Mouse (Mus musculus) intestine, embryonic 14.5 days (tissue): Measurements from ENCODE around the gene Ntrk3. TPM values are rescaled to one million over a fixed set of nuclear protein-coding genes. Genes with fewer than 3 reads are reported as not detected.

Experiments
- ATAC-seq: fragments of 200-750 bp; cut with Nextera tagmentation; replicated peaks from 2 replicates; pipeline ENCODE4 v1.8.0; 2017; ENCODE audit warnings: low read depth, moderate number of reproducible peaks, moderate TSS enrichment, moderate library complexity; ENCODE audit not compliant: low FRiP score, low TSS enrichment
- DNase-seq: peaks from one replicate; pipeline ENCODE4 v3.0.0-alpha.2; 2018; ENCODE audit warnings: low spot score
- H3K27ac ChIP-seq: fragments of 300-500 bp; sonication (generic); 2 replicates; pipeline ENCODE4 v1.5.1; 2014; ENCODE audit warnings: low read depth, mild to moderate bottlenecking, control low read depth
- H3K27me3 ChIP-seq: fragments of 300-500 bp; sonication (generic); replicated peaks from 2 replicates; pipeline ENCODE4 v1.6.1; 2014; ENCODE audit warnings: low read length, control low read depth; ENCODE audit not compliant: control insufficient read depth, insufficient read depth
- H3K36me3 ChIP-seq: fragments of 300-500 bp; sonication (generic); 2 replicates; pipeline ENCODE4 v1.6.1; 2014; ENCODE audit warnings: low read length, control low read depth; ENCODE audit not compliant: control insufficient read depth, insufficient read depth
- H3K4me1 ChIP-seq: fragments of 300-500 bp; sonication (generic); replicated peaks from 2 replicates; pipeline ENCODE4 v1.6.1; 2014; ENCODE audit warnings: low read length, control low read depth, mixed read lengths; ENCODE audit not compliant: control insufficient read depth, insufficient read depth
- H3K4me2 ChIP-seq: fragments of 300-500 bp; sonication (generic); 2 replicates; pipeline ENCODE4 v1.6.1; 2014; ENCODE audit warnings: low read length
- H3K4me3 ChIP-seq: fragments of 300-500 bp; sonication (generic); 2 replicates; pipeline ENCODE4 v1.5.1; 2014; ENCODE audit warnings: low read depth, low read length, control low read depth, mixed read lengths
- H3K9ac ChIP-seq: fragments of 300-500 bp; sonication (generic); 2 replicates; pipeline ENCODE4 v1.6.1; 2014; ENCODE audit warnings: mild to moderate bottlenecking, low read length
- H3K9me3 ChIP-seq: fragments of 300-500 bp; sonication (generic); 2 replicates; pipeline ENCODE4 v1.6.1; 2016; ENCODE audit warnings: low read length, control low read depth; ENCODE audit not compliant: control insufficient read depth
- WGBS: fragments of 180-500 bp; shearing (Covaris S2); extraction: QIAGEN DNeasy Blood & Tissue Kit; methylation state at CpG from one replicate; pipeline ENCODE4 v1.1.7; 2014; 5-methylcytosine and 5-hydroxymethylcytosine counted together
- polyA plus RNA-seq: library from polyadenylated mRNA; unstranded; fragments of >200 nt; fragmentation: Nextera tagmentation; extraction: Ambion mirVana; gene quantifications from 2 replicates; pipeline ENCODE4 v1.2.1, GENCODE M21; 2014

Ntrk3 gene
- polyA plus RNA-seq, 1 experiment from 2014 or later, result 4.5 TPM

DNA sequence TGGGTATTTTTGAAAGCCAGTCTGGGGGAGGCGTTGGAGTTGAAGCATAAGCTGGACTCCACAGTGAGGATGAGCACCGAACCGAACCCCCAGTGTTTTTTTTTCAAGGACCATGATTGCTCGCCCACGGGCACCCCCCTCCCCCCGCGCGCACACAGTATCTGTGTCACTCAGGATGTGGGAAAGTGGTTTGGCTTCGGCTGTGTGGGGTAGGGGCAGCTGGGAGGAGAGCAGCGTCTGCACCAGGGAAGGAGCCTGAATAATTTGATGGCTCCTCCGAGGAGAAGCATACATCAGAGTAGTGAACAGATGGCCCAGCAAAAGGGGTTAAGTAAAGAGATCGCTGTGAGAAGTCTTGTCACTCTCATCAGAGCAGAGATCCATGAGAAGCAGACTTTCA, 139.7 kb downstream of the Ntrk3 start:
- H3K36me3 ChIP-seq, result no peaks in the 10 kb centered on the region
- H3K4me3 ChIP-seq, result no peak overlapping the region
- DNase-seq, result no peak
- no peak overlapping the region for H3K27ac ChIP-seq
- H3K9me3 ChIP-seq, result no peaks in the 10 kb centered on the region
- peaks cover 22% of the 10 kb centered on the region for H3K27me3 ChIP-seq
- WGBS, result 28% methylated on average over 12 of the region's 12 CpGs
- H3K9ac ChIP-seq, result no peak overlapping the region
- H3K4me1 ChIP-seq, result no peaks in the 10 kb centered on the region
- ATAC-seq, result no peak
- H3K4me2 ChIP-seq, result no peak overlapping the region

DNA sequence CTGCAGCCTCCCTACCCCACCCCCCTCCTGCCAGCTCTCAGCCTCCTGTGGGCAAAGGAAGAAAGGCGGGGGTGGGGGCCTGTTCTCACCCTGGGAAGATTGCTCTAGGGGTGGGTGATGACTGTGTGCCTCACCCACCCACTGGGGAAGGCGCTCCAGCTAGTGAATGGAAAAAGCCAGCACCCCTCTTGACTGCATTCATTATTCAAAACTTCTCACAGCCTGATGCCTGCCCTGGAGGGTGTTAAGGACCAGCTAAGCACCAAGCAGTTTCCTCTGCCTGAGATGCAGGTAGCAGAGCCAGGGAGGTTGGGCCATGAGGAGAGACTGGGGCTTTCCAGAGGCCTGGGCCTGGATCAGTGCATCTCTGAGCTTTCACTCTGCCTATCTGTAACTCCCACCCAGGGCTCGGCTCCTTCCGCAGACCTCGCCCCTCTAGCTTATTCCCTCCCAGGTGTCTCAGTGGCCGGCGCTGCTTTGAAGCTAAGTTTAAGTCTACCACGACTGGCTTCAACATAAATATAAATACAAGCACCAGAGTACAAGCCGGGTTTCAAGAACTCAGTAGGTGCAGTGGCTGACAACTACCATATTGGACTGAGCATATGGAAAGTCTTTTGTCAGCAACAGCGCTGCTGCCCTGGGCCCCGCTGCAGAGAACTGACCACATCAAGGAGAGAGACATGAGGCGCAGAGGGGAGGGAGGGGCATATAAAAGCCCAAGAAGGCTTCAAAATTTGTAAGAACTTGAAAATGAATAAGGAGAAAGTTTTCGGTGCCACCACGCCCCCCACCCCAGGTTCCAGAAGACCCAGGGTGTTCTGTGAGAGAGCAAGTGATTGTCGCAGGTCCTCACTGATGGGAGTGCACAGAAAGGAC, 140.3 kb downstream of the Ntrk3 start:
- no peak overlapping the region for H3K27ac ChIP-seq
- no peaks in the 10 kb centered on the region for H3K36me3 ChIP-seq
- H3K4me2 ChIP-seq, result no peak overlapping the region
- peaks cover 22% of the 10 kb centered on the region for H3K27me3 ChIP-seq
- WGBS, result 28% methylated on average over 15 of the region's 15 CpGs
- H3K4me3 ChIP-seq, result no peak overlapping the region
- H3K9ac ChIP-seq, result no peak overlapping the region
- no peaks in the 10 kb centered on the region for H3K9me3 ChIP-seq
- ATAC-seq (no peak), DNase-seq (no peak)
- no peaks in the 10 kb centered on the region for H3K4me1 ChIP-seq

DNA sequence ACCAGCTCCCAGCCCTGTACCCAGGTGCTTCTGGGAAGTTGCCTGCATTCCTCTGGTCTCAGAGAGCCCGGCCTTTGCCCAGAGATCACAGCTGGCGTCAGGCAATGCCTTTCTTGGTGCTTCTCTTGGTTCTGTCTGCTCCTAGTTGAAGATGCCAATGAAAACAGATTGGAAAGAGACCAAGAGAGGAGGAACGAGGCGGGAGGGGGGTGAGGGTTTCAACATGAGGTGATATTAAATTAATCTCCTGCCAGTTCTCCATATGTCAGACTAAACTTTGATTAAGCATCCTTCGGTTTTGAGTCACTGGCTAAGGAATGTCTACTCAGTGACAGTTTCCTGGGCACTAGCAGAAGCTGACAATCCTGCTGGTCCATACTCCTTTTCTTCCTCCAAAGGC, 141.3 kb downstream of the Ntrk3 start:
- DNase-seq (no peak), ATAC-seq (no peak)
- Histone ChIP-seq H3K27ac (no peak overlapping the region), H3K4me2 (no peak overlapping the region), H3K9ac (no peak overlapping the region), H3K4me1 (no peaks in the 10 kb centered on the region), H3K27me3 (peaks cover 22% of the 10 kb centered on the region), H3K4me3 (no peak overlapping the region), H3K36me3 (no peaks in the 10 kb centered on the region), H3K9me3 (no peaks in the 10 kb centered on the region)
- 57% methylated on average over 5 of the region's 5 CpGs for WGBS

DNA sequence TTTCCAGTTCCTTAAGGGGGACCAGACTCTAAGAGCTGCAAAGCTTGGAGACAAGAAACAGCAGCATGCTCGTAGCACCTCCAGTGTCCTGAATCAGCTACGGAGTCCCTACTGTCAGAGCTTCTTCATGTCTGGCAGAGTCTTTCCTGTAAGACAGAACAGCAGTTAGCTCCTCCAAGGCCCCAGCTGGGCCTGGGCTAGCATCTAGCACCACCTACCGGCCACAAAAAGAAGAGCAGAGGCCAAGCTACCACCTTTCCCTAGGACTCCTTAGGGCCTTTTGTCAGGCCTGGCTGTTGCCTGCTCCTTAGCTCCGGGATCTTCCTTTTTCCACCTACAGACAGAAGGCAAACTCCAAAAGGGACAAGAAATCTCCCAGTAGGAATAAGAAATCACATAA, 141.9 kb downstream of the Ntrk3 start:
- no peak overlapping the region for H3K27ac ChIP-seq
- 4% methylated on average over 4 of the region's 4 CpGs for WGBS
- H3K36me3 ChIP-seq, result no peaks in the 10 kb centered on the region
- H3K4me3 ChIP-seq, result no peak overlapping the region
- ATAC-seq, result peak; percentile 66; the same call in 1 of the 2 replicates
- no peak overlapping the region for H3K9ac ChIP-seq
- no peak overlapping the region for H3K4me2 ChIP-seq
- no peaks in the 10 kb centered on the region for H3K9me3 ChIP-seq
- H3K27me3 ChIP-seq, result peaks cover 22% of the 10 kb centered on the region
- no peaks in the 10 kb centered on the region for H3K4me1 ChIP-seq
- DNase-seq, result peak; percentile 70

DNA sequence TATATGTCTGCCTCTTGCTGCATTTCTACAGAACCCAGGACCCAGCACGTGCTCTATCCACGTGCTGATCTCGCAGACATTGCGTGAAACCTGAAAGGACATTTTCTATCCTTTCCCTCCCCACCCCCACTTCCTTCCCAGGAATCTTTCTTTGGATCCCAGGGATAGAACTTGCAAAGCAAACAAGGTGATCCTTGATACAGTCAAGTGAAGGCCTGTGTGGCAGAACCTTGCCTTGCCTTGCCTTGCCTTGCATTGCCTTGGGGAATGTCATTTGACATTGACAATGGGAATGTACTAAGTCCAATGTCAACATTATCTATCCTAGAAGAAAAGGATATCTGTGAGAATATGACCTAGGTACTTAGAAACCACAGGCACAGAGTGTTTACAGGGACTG, 144.9 kb downstream of the Ntrk3 start:
- 79% methylated on average over 4 of the region's 4 CpGs for WGBS
- no peak overlapping the region for H3K4me3 ChIP-seq
- ATAC-seq (no peak), DNase-seq (no peak)
- H3K9me3 ChIP-seq, result no peaks in the 10 kb centered on the region
- H3K4me2 ChIP-seq, result no peak overlapping the region
- H3K27ac ChIP-seq, result no peak overlapping the region
- H3K27me3 ChIP-seq, result peaks cover 12% of the 10 kb centered on the region
- H3K36me3 ChIP-seq, result no peaks in the 10 kb centered on the region
- no peaks in the 10 kb centered on the region for H3K4me1 ChIP-seq
- no peak overlapping the region for H3K9ac ChIP-seq

DNA sequence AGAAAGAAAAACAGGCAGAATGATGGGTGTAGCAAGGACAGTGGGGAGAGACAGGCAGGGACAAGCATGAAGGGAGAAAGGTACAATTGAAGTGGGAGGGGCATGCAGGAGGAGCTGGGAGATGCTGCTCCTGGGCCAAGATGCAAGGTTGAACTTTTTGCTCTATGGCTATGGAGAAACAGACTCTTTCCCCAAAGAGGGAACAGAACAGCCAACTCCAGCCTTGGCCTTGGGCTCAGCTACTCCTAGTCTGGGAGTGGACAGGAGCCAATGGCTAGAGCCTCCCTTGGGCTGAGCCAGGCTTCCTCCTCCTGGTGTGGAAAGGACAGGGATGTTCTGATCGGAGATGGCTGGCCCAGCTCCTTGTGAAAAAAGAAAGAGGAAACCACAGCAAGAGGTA, 145.6 kb downstream of the Ntrk3 start:
- Histone ChIP-seq H3K27ac (no peak overlapping the region), H3K4me3 (no peak overlapping the region), H3K27me3 (peaks cover 7% of the 10 kb centered on the region), H3K36me3 (no peaks in the 10 kb centered on the region), H3K4me2 (no peak overlapping the region), H3K9me3 (no peaks in the 10 kb centered on the region), H3K4me1 (no peaks in the 10 kb centered on the region), H3K9ac (no peak overlapping the region)
- no peak for DNase-seq
- no peak for ATAC-seq
- 91% methylated on average over 1 of the region's 1 CpGs for WGBS

DNA sequence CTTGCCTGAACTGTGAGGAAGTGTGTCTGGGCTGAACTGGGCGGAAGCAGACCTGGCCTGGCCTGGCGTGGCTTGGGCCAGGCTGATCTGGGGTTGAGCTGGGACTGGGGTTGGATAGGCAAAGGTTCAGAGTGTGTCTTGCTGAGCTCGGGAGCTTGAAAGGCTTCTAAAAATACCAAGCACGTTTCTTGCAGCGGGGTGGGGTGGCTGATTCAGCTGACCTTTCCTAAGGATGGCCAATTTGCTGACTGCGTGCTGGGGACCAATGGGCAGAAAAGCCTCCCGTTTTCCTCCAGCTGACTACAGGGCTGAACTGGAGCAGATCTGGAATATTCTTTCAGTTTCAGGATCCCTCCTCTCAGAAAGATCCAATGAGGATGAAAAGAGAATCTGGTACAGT, 148.0 kb downstream of the Ntrk3 start:
- H3K9ac ChIP-seq, result no peak overlapping the region
- H3K9me3 ChIP-seq, result no peaks in the 10 kb centered on the region
- H3K4me3 ChIP-seq, result no peak overlapping the region
- 70% methylated on average over 7 of the region's 7 CpGs for whole genome bisulfite sequencing
- H3K36me3 ChIP-seq, result no peaks in the 10 kb centered on the region
- no peaks in the 10 kb centered on the region for H3K4me1 ChIP-seq
- no peak overlapping the region for H3K4me2 ChIP-seq
- H3K27me3 ChIP-seq, result 0 out of 2 replicates have a peak, but pooled peaks cover 11% of the 10 kb centered on the region
- DNase-seq, result no peak
- no peak for ATAC-seq
- no peak overlapping the region for H3K27ac ChIP-seq

DNA sequence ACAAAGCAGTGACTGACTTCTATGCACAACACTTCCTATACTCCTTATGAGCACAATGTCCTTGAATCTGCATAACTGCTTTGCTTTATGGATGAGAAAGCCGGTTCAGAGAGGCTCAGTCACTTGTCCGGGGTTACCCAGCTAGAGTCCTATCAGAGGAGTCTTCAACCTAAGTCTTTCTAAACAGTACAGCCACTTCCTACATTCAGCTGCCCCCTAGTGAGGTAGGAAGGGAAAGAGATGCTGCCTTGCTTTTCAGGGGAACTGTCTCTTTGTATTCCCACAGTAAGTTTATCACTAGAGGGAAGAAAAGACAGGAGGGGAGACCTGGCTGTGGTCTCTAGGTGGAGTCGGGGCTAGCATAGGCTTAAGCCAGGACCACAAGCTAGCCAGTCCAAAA, 151.0 kb downstream of the Ntrk3 start:
- Histone ChIP-seq H3K4me2 (no peak overlapping the region), H3K4me3 (no peak overlapping the region), H3K9ac (no peak overlapping the region), H3K27me3 (peaks cover 37% of the 10 kb centered on the region), H3K4me1 (no peaks in the 10 kb centered on the region), H3K27ac (no peak overlapping the region), H3K36me3 (no peaks in the 10 kb centered on the region), H3K9me3 (no peaks in the 10 kb centered on the region)
- WGBS, result 30% methylated on average over 3 of the region's 3 CpGs
- ATAC-seq, result no peak
- no peak for DNase-seq

DNA sequence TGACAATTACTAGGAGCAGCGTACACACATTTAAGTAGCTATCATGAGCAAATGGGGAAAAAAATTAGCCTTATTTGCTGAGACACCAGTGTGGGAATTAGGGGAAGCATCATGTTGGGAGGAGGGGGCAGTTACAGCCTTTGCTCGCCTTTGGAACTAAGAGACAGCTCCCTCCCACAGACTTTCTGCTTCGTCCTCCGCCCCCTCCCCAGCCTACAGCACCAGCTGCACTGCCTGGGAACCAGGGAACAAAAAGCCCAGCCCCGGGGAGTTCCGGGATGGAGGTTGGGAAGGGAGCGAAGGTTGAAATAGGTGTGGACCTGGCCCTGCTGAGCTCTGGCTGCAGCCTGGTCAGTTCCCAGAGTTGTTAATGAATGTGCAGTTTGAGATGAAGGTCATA, 151.9 kb downstream of the Ntrk3 start:
- no peak overlapping the region for H3K27ac ChIP-seq
- H3K4me2 ChIP-seq, result no peak overlapping the region
- H3K9ac ChIP-seq, result no peak overlapping the region
- 39% methylated on average over 7 of the region's 7 CpGs for WGBS
- no peaks in the 10 kb centered on the region for H3K4me1 ChIP-seq
- H3K4me3 ChIP-seq, result no peak overlapping the region
- no peak for DNase-seq
- H3K9me3 ChIP-seq, result no peaks in the 10 kb centered on the region
- no peak for ATAC-seq
- H3K36me3 ChIP-seq, result no peaks in the 10 kb centered on the region
- peaks cover 45% of the 10 kb centered on the region for H3K27me3 ChIP-seq
